Mouse (Mus musculus): ENCODE results near the gene Hpd. TPM values are rescaled to one million over a fixed set of nuclear protein-coding genes. Genes with fewer than 3 reads are reported as not detected.

The Hpd gene
- polyA plus RNA-seq, 1 experiment from 2014 or later = not detected

DNA sequence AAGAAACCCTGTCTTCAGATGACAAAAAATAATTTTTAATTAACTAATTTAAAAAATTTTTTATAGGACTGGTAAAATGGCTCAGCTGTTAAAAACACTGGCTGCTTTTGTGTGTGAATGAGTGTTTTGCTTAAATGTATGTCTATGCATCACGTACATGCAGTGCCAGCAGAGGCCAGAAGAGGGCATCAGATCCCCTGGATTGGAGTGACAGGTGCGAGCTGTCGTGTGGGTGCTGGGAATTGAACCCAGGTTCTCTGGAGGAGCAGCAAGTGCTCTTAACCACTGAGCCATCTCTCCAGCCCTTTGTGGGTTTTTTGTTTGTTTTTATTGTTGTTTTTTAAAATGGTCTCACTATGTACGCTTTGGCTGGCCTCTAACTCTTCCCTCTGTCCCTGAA, 60.3 kb downstream of the Hpd start:
- POLR2A ChIA-PET = interaction anchor here (0.6 kb wide), 1 partner anchor 43 kb away, joined by 4 read pairs; no protein-coding TSS in a partner anchor
- ATAC-seq (no peak), DNase-seq (ENCODE audit: low read depth, low spot score) (no peak)
- in situ Hi-C loops (cut with MboI; ENCODE audit: low pct_unique_long_range_greater_than_20kb) = loop anchor here (10.0 kb wide), 1 partner anchor 57 kb away; the partner anchor contains the start of gene Tmem120b
- H3K27me3 ChIP-seq = no peaks in the 10 kb centered on the region
- TF ChIP-seq CTCF (IDR thresholded peaks at IDR 0.05) = no peak
- CTCF ChIA-PET = interaction anchor here (1.1 to 2.7 kb wide), 3 partner anchors 28 to 58 kb away, joined by 3 to 10 read pairs (median 4); no protein-coding TSS in a partner anchor

Other genes with a start within 250 kb of the Hpd start
- gene Kdm2b, start 192.9 kb downstream of the Hpd start, polyA plus RNA-seq (2021) = 35.6 TPM
- 20.5 TPM for gene Orai1, start 167.7 kb downstream of the Hpd start, polyA plus RNA-seq (2021)
- 0.32 TPM for gene Morn3, start 135.7 kb downstream of the Hpd start, polyA plus RNA-seq (2021)
- gene Tmem120b, start 114.3 kb downstream of the Hpd start, polyA plus RNA-seq (2021) = 8.1 TPM
- 0.33 TPM for gene Rhof, start 50.0 kb downstream of the Hpd start, polyA plus RNA-seq (2021)
- 8.1 TPM for gene Setd1b, start 40.5 kb downstream of the Hpd start, polyA plus RNA-seq (2021)
- gene Psmd9, start 13.3 kb downstream of the Hpd start, polyA plus RNA-seq (2021) = 59.3 TPM
- gene Wdr66, start 69.4 kb upstream of the Hpd start, polyA plus RNA-seq (2021) = 0.14 TPM
- gene Bcl7a, start 161.1 kb upstream of the Hpd start, polyA plus RNA-seq (2021) = 19.3 TPM
- gene Mlxip, start 212.1 kb upstream of the Hpd start, polyA plus RNA-seq (2021) = 20.1 TPM